Mouse (Mus musculus): ENCODE measurements around the gene Gm20696.

DNA sequence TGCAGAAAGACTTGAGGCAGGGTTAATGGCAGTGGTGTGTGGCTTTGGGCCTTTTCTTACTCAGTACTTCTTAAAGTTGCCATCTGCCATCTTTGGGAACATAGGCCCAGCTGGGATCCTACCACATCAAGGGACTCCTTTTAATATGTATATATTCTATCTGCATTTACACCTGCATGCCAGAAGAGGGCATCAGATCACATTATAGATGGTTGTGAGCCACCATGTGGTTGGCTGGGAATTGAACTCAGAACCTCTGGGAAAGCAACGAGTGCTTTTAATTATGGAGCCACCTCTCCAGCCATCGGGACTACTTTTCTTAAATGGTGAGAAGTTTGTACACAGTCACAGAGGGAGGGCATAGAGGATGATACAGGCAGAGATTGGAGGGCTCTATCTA is 93.3 kb downstream of the Gm20696 start:
- no peak for TF ChIP-seq POLR2A (IDR thresholded peaks at IDR 0.05; ENCODE audit: low read depth, low read length)
- TF ChIP-seq CTCF (IDR thresholded peaks at IDR 0.05; ENCODE audit: extremely low read depth, insufficient read depth, insufficient read length, insufficient replicate concordance), result no peak
